Mouse (Mus musculus): ENCODE results near the gene Abr. TPM values are rescaled to one million over a fixed set of nuclear protein-coding genes. Genes with fewer than 3 reads are reported as not detected.
A peak's percentile ranks its signal among the peaks of the same experiment; 100 is the strongest.

The Abr gene
- polyA plus RNA-seq, 1 experiment = 215 TPM

GRCm38 (mm10) chr11:76420896-76421295 is 201.2 kb downstream of the Abr start:
- DNase-seq (ENCODE audit: low read depth) = no peak
- TF ChIP-seq POLR2A (IDR thresholded peaks at IDR 0.05; ENCODE audit: borderline replicate concordance, extremely low read depth, insufficient read depth, insufficient read length, poor library complexity, severe bottlenecking) = no peak
- no peak for TF ChIP-seq CTCF (IDR thresholded peaks at IDR 0.05; ENCODE audit: borderline replicate concordance, extremely low read depth, insufficient read depth, insufficient read length)

GRCm38 (mm10) chr11:76419179-76419578 is 202.9 kb downstream of the Abr start:
- no peak for DNase-seq (ENCODE audit: low read depth)
- TF ChIP-seq CTCF (IDR thresholded peaks at IDR 0.05; ENCODE audit: borderline replicate concordance, extremely low read depth, insufficient read depth, insufficient read length) (no peak), POLR2A (IDR thresholded peaks at IDR 0.05; ENCODE audit: borderline replicate concordance, extremely low read depth, insufficient read depth, insufficient read length, poor library complexity, severe bottlenecking) (no peak)

- DNase-seq (ENCODE audit: low read depth) = peak; percentile 62
- no peak for TF ChIP-seq CTCF (IDR thresholded peaks at IDR 0.05; ENCODE audit: borderline replicate concordance, extremely low read depth, insufficient read depth, insufficient read length)
- no peak for TF ChIP-seq POLR2A (IDR thresholded peaks at IDR 0.05; ENCODE audit: borderline replicate concordance, extremely low read depth, insufficient read depth, insufficient read length, poor library complexity, severe bottlenecking)
These were observed 203.7 kb downstream of the Abr start for GRCm38 (mm10) chr11:76418423-76418822.

- TF ChIP-seq POLR2A (IDR thresholded peaks at IDR 0.05; ENCODE audit: borderline replicate concordance, extremely low read depth, insufficient read depth, insufficient read length, poor library complexity, severe bottlenecking) (no peak), CTCF (IDR thresholded peaks at IDR 0.05; ENCODE audit: borderline replicate concordance, extremely low read depth, insufficient read depth, insufficient read length) (no peak)
- no peak for DNase-seq (ENCODE audit: low read depth)
These were observed 206.1 kb downstream of the Abr start for GRCm38 (mm10) chr11:76415985-76416384.

GRCm38 (mm10) chr11:76415001-76415400 is 207.1 kb downstream of the Abr start:
- TF ChIP-seq POLR2A (IDR thresholded peaks at IDR 0.05; ENCODE audit: borderline replicate concordance, extremely low read depth, insufficient read depth, insufficient read length, poor library complexity, severe bottlenecking) (no peak), CTCF (IDR thresholded peaks at IDR 0.05; ENCODE audit: borderline replicate concordance, extremely low read depth, insufficient read depth, insufficient read length) (no peak)
- no peak for DNase-seq (ENCODE audit: low read depth)

- peak; percentile 57 for DNase-seq (ENCODE audit: low read depth)
- TF ChIP-seq CTCF (IDR thresholded peaks at IDR 0.05; ENCODE audit: borderline replicate concordance, extremely low read depth, insufficient read depth, insufficient read length) (no peak), POLR2A (IDR thresholded peaks at IDR 0.05; ENCODE audit: borderline replicate concordance, extremely low read depth, insufficient read depth, insufficient read length, poor library complexity, severe bottlenecking) (no peak)
These were observed 208.9 kb downstream of the Abr start for GRCm38 (mm10) chr11:76413202-76413601.

GRCm38 (mm10) chr11:76410826-76411225 is 211.3 kb downstream of the Abr start:
- peak; percentile 53 for TF ChIP-seq CTCF (IDR thresholded peaks at IDR 0.05; ENCODE audit: borderline replicate concordance, extremely low read depth, insufficient read depth, insufficient read length)
- no peak for TF ChIP-seq POLR2A (IDR thresholded peaks at IDR 0.05; ENCODE audit: borderline replicate concordance, extremely low read depth, insufficient read depth, insufficient read length, poor library complexity, severe bottlenecking)
- DNase-seq (ENCODE audit: low read depth) = peak; percentile 72

- TF ChIP-seq CTCF (IDR thresholded peaks at IDR 0.05; ENCODE audit: borderline replicate concordance, extremely low read depth, insufficient read depth, insufficient read length) (peak; percentile 100), POLR2A (IDR thresholded peaks at IDR 0.05; ENCODE audit: borderline replicate concordance, extremely low read depth, insufficient read depth, insufficient read length, poor library complexity, severe bottlenecking) (peak; percentile 60; the same call in 1 of the 2 replicates)
- DNase-seq (ENCODE audit: low read depth) = peak; percentile 99
These were observed 215.2 kb downstream of the Abr start, which contains the start of gene Timm22 for GRCm38 (mm10) chr11:76406702-76407583. TSS of gene Timm22 (plus strand) at chr11:76406952.

- no peak for TF ChIP-seq POLR2A (IDR thresholded peaks at IDR 0.05; ENCODE audit: borderline replicate concordance, extremely low read depth, insufficient read depth, insufficient read length, poor library complexity, severe bottlenecking)
- TF ChIP-seq CTCF (IDR thresholded peaks at IDR 0.05; ENCODE audit: borderline replicate concordance, extremely low read depth, insufficient read depth, insufficient read length) = no peak
- DNase-seq (ENCODE audit: low read depth) = no peak
These were observed 216.4 kb downstream of the Abr start for GRCm38 (mm10) chr11:76405626-76406264.

- DNase-seq (ENCODE audit: low read depth) = no peak
- TF ChIP-seq CTCF (IDR thresholded peaks at IDR 0.05; ENCODE audit: borderline replicate concordance, extremely low read depth, insufficient read depth, insufficient read length) (no peak), POLR2A (IDR thresholded peaks at IDR 0.05; ENCODE audit: borderline replicate concordance, extremely low read depth, insufficient read depth, insufficient read length, poor library complexity, severe bottlenecking) (no peak)
These were observed 217.0 kb downstream of the Abr start for GRCm38 (mm10) chr11:76405113-76405512.

GRCm38 (mm10) chr11:76401398-76401797 is 220.7 kb downstream of the Abr start:
- DNase-seq (ENCODE audit: low read depth) = peak; percentile 76

More at GRCm38 (mm10) chr11:76401398-76401797, 220.7 kb downstream of the Abr start:
- TF ChIP-seq CTCF (IDR thresholded peaks at IDR 0.05; ENCODE audit: borderline replicate concordance, extremely low read depth, insufficient read depth, insufficient read length) = no peak

All from brain, embryonic 14.5 days (tissue).